Mouse (Mus musculus) bone marrow macrophage, adult 2 months (primary cell): ENCODE results near the gene Psg25.

Source experiments
- CTCF ChIP-seq: IDR thresholded peaks from 2 replicates; pipeline ENCODE4 v1.5.1; 2012; ENCODE audit warnings: low read depth, mild to moderate bottlenecking, low read length, moderate library complexity
- POLR2A ChIP-seq: IDR thresholded peaks from 2 replicates; pipeline ENCODE4 v1.6.1; 2012; ENCODE audit warnings: mild to moderate bottlenecking, low read depth, low read length, borderline replicate concordance

- TF ChIP-seq POLR2A, result no peak
- TF ChIP-seq CTCF, result no peak
These were observed 27.8 kb upstream of the Psg25 start for GRCm38 (mm10) chr7:18559850-18560249.
